Mouse (Mus musculus) brown adipose tissue, adult 24 weeks (tissue): ENCODE data around the gene Pdia5. TPM values are rescaled to one million over a fixed set of nuclear protein-coding genes. Genes with fewer than 3 reads are reported as not detected.

Experiments
- H3K27ac ChIP-seq: fragments of 200-500 bp; replicated peaks from 2 replicates; pipeline ENCODE4 v1.5.1; 2012; ENCODE audit warnings: low read depth, mild to moderate bottlenecking, low read length
- H3K4me1 ChIP-seq: fragments of 200-500 bp; 2 replicates; pipeline ENCODE4 v1.6.1; 2012; ENCODE audit warnings: low read length, mixed read lengths; ENCODE audit not compliant: control insufficient read depth, insufficient read depth, insufficient read length
- H3K4me3 ChIP-seq: fragments of 200-500 bp; 2 replicates; pipeline ENCODE4 v1.5.1; 2012; ENCODE audit warnings: low read depth, mild to moderate bottlenecking, low read length, moderate library complexity; ENCODE audit not compliant: insufficient read depth
- polyA plus RNA-seq: library from polyadenylated mRNA; stranded (reverse); fragments of >200 nt; gene quantifications from 2 replicates; pipeline ENCODE4 v1.2.4, GENCODE M21; 2012; ENCODE audit not compliant: missing spikeins, insufficient read depth, insufficient read length

The Pdia5 gene
- polyA plus RNA-seq, 1 experiment: 8.2 TPM

GRCm38 (mm10) chr16:35500342-35500741, 9.7 kb upstream of the Pdia5 start:
- no peak overlapping the region for H3K4me3 ChIP-seq
- no peaks in the 10 kb centered on the region; the same call in 1 of the 2 replicates for H3K4me1 ChIP-seq
- H3K27ac ChIP-seq: no peak overlapping the region

DNA sequence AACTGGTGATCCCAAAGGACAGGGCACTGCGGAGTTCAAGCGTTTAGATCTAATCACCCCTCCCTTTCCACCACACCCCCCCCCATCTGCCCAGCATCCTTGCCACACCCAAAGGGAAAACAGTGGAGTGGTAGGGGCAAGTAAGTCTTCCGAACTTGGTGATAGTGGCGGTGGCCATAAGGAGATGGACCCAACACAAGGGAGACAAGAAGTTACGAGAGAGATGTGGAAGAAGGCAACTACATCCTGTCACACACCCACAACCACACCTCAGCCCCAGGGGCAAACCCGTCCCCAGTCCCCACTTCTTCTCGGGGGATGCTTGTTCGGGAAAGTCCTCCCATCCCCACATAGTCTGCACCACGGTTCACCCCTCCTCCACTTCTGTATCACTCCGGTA, 880 bp downstream of the Pdia5 start:
- H3K27ac ChIP-seq: no peak overlapping the region
- H3K4me1 ChIP-seq: no peaks in the 10 kb centered on the region
- peak overlapping the region; percentile 75 for H3K4me3 ChIP-seq

DNA sequence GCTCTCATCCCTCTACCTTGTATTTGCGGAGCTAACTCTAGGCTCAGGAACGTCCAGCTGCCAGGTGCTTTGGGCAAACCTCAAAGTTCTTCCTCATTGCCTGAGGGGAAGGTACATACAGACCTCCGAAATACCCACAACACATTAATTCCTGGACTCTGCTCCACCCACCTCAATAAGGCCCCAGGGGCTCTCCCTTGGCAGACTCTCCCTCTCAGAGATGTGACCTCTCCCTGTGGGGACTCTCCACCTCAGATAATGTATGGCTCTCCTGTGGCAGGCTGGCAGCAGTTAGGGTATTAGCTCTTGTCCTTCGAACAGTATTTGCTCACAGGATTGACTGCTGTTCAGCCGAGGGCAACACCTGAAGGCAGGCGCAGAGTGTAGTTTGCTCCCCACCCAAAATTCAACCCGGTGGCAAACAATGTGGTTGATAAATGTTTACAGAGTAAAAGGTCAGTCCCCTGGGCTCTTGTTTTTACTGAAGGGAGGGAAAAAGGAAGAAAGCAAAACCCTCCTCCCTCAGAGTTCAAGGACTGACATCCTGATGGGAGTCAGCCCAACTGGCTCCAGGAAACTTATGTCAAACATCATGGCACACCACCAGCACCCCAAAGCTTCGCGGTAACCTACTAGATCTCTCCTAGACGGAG, 1.5 kb downstream of the Pdia5 start:
- Histone ChIP-seq H3K4me1 (no peaks in the 10 kb centered on the region), H3K4me3 (peak overlapping the region; percentile 75), H3K27ac (no peak overlapping the region)

DNA sequence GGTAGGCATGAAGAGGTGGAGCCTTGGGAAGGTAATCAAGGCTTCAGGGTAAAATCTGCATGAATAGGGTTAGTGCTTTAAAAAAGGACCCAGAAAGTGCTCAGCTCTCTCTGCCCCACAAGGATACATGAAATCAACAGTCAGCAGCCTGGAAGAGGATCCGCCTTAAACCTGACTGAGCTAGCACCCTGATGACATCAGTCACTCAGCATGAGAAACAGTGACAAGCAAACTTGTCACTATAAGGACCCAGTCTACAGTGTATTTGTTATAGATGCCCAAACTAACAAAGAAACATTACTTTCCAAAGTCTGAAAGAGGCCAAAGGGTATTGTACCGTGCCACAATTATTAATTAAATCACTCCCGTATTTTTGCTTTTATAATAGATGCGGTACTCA, 2.9 kb downstream of the Pdia5 start:
- Histone ChIP-seq H3K4me1 (no peaks in the 10 kb centered on the region), H3K4me3 (no peak overlapping the region), H3K27ac (no peak overlapping the region)

DNA sequence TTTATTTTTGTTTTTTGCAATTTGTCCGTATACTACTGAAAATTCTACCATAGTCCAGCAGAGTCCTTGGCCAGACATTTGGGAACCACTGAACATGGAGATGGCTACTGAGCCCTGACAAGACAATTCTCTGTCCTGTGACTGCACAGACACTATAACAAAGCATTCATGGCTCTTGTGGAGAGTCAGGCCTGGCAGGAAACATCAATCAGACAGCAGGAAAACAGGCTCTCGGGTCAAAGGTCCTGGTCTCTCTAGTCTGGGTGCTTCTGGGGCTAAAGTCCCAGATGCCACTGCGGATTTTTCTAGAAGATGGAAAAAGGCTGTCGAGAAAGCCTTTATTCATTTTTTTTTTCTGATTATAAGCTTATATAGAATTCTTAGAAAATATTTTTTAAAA, 3.6 kb downstream of the Pdia5 start:
- Histone ChIP-seq H3K4me3 (no peak overlapping the region), H3K27ac (no peak overlapping the region), H3K4me1 (no peaks in the 10 kb centered on the region)

DNA sequence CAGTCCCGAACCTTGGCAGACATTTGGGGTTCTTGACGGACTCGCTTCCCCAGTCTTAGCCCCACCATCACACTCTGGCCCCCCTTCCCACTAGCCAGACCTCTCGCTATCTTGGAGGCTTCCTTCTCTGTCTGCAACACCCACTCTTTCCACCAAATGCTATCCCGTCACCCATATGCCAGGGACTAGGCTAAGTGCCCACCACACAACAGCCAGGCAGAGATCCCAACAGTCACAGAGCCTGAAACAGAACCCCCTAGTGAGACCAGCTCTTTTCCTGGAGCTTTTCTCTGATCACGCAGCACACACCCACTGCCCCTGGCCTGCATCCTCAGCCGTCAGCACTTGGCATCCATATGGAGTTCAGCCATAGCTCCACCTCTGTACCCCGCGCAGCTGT, 5.0 kb downstream of the Pdia5 start:
- Histone ChIP-seq H3K4me1 (no peaks in the 10 kb centered on the region), H3K27ac (no peak overlapping the region), H3K4me3 (no peak overlapping the region)

DNA sequence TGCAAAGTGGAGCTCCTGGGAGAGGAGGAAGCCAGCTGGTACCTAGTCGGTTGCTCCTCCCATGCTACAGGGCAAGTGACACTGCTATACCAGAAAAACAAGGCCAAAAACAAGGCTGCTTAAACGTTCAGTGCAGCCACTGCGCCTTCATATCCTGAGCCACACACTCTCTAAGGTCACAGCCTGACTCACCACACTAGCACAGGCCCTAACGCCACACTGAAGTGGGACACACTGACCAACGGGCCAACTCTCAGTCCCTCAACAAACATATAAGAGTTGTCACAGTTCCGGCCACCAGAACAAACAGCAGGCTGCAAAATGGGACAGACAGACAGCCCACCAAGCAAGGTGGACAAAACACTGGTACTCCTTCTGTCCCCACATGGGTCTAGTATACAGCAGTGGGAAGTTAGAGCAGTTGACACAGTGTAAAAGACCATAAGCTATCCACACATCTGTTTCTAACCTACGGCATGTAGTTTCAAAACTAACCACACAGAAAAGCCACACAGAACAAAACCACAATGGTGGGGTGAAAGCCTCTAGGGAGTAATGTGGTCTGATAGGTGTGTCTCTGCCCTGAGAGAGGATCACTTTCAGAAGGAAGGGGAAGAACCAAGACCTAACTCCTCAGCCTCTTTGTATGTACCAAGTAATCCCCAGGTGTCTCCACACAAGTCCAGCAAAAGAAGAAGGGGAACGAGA, 6.0 kb downstream of the Pdia5 start:
- Histone ChIP-seq H3K27ac (no peak overlapping the region), H3K4me3 (no peak overlapping the region), H3K4me1 (no peaks in the 10 kb centered on the region)

DNA sequence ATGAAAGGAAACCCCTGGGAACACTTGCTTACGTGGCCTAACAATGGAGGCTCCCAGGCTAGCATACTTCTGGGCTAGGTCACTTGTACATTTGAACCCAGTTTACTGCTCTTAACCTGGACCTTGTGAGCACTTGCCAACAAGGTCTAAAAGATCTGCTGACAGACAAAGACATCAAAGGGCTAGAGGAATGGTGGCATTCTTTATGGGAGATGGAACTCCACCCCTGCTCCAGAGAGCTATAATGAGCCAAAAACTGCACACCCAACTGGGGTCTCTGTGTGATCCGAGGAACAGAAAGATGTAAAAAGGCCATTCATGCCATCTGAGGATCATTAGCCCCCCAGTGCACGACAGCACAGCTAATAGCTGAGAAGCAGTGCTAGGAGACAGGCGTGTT, 6.6 kb downstream of the Pdia5 start:
- Histone ChIP-seq H3K27ac (no peak overlapping the region), H3K4me3 (no peak overlapping the region), H3K4me1 (no peaks in the 10 kb centered on the region)

GRCm38 (mm10) chr16:35479301-35479700, 11.4 kb downstream of the Pdia5 start:
- no peak overlapping the region for H3K4me3 ChIP-seq
- no peak overlapping the region for H3K27ac ChIP-seq
- H3K4me1 ChIP-seq: no peaks in the 10 kb centered on the region

DNA sequence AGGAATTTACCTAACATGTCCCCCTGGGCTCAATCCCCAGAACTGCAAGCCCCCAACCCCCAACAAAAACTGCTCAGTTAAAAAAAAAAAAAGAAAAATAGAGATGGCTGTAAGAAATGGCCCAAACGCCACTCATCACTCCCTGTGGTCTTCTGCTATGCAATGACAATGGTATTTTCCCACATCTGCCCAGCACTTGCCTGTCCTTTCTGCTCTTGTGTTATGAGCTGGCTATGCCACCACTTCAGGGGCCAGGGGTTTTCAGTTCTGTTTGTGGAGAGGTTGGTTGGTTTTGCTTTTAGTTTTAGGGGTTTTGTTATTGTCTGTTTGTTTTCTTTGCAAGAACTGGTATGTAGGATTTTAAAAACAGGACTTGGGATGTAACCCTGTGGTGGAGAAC, 13.4 kb downstream of the Pdia5 start:
- no peak overlapping the region for H3K4me3 ChIP-seq
- no peak overlapping the region for H3K27ac ChIP-seq
- H3K4me1 ChIP-seq: peaks cover 1% of the 10 kb centered on the region

DNA sequence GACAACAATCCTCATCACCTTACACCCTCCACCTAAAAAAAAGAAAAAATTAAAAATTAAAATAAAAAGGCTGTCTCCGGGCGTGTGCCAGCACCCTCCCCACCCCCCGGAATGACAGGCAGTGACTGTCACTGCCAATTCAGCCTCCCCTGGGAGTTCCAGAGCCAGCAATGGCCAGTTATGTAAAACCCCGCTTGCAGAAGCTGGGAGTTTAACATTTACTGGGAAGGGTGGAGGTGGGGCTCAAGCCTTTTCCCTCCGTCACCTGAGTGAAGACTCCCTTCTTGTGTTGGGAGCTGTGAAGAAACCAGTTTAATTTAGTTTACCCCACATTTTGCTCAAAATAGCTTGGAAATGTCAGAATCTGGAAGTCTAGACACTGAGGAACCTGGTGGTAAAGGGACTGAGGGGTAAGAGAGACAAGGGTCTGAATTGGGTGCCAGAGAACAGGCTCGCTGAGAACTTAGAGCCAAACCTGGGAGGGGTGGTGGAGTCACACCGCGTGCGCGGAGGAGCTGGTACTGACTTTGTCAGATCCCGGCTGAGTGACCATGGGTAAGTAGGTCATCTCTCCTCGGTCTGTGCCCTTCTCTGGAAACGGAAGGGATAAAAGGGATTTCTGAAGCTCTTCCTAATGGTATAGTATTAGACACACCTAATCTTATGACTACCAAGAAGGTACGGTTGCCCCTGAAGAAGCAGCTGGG, 18.0 kb downstream of the Pdia5 start:
- no peak overlapping the region for H3K4me3 ChIP-seq
- peak overlapping the region; percentile 85 for H3K27ac ChIP-seq
- H3K4me1 ChIP-seq: peaks cover 20% of the 10 kb centered on the region

- Histone ChIP-seq H3K27ac (peak overlapping the region; percentile 82), H3K4me3 (no peak overlapping the region), H3K4me1 (peaks cover 20% of the 10 kb centered on the region)
These were observed 18.7 kb downstream of the Pdia5 start for GRCm38 (mm10) chr16:35471841-35472568.

GRCm38 (mm10) chr16:35470983-35471382, 19.7 kb downstream of the Pdia5 start:
- Histone ChIP-seq H3K27ac (peak overlapping the region; percentile 82; the same call in 1 of the 2 replicates), H3K4me1 (peaks cover 20% of the 10 kb centered on the region), H3K4me3 (no peak overlapping the region)

GRCm38 (mm10) chr16:35470096-35470495, 20.6 kb downstream of the Pdia5 start:
- Histone ChIP-seq H3K4me1 (peaks cover 20% of the 10 kb centered on the region), H3K4me3 (no peak overlapping the region), H3K27ac (0 out of 2 replicates have a peak overlapping the region, but pooled peaks have one; percentile 52)

- peaks cover 25% of the 10 kb centered on the region for H3K4me1 ChIP-seq
- H3K27ac ChIP-seq: no peak overlapping the region
- no peak overlapping the region for H3K4me3 ChIP-seq
These were observed 21.7 kb downstream of the Pdia5 start for GRCm38 (mm10) chr16:35469016-35469415.
